Mouse (Mus musculus): Measurements from ENCODE around the gene Vmn2r108. TPM values are rescaled to one million over a fixed set of nuclear protein-coding genes. Genes with fewer than 3 reads are reported as not detected.

Gene Vmn2r108
- polyA plus RNA-seq (2014; fragmentation: Illumina TruSeq; extraction: RNeasy Lipid Tissue Mini Kit (QIAGEN cat#74804); ENCODE audit: low read depth, low replicate concordance) = not detected

GRCm38 (mm10) chr17:20481231-20481630, at the start of gene Vmn2r108:
Gene Vmn2r108, minus strand, starts transcription at chr17:20481331.

GRCm38 (mm10) chr17:20497858-20498257, 16.7 kb upstream of the Vmn2r108 start, which contains the start of gene Vmn1r225:
Gene Vmn1r225, plus strand, starts transcription at chr17:20498158.

GRCm38 (mm10) chr17:20413846-20414245, 67.3 kb downstream of the Vmn2r108 start, which contains the start of gene Vmn1r224:
Gene Vmn1r224, plus strand, starts transcription at chr17:20414146.

Other genes starting within 250 kb of the Vmn2r108 start
- gene Vmn2r105, start 246.3 kb downstream of the Vmn2r108 start, polyA plus RNA-seq (2014; fragmentation: Illumina TruSeq; extraction: RNeasy Lipid Tissue Mini Kit (QIAGEN cat#74804); ENCODE audit: low read depth, low replicate concordance) = not detected
- not detected for gene Vmn2r106, start 195.8 kb downstream of the Vmn2r108 start, polyA plus RNA-seq (2014; fragmentation: Illumina TruSeq; extraction: RNeasy Lipid Tissue Mini Kit (QIAGEN cat#74804); ENCODE audit: low read depth, low replicate concordance)
- not detected for gene Vmn2r107, start 136.1 kb downstream of the Vmn2r108 start, polyA plus RNA-seq (2014; fragmentation: Illumina TruSeq; extraction: RNeasy Lipid Tissue Mini Kit (QIAGEN cat#74804); ENCODE audit: low read depth, low replicate concordance)
- gene Vmn1r224, start 67.2 kb downstream of the Vmn2r108 start, polyA plus RNA-seq (2014; fragmentation: Illumina TruSeq; extraction: RNeasy Lipid Tissue Mini Kit (QIAGEN cat#74804); ENCODE audit: low read depth, low replicate concordance) = not detected
- not detected for gene Vmn1r225, start 16.8 kb upstream of the Vmn2r108 start, polyA plus RNA-seq (2014; fragmentation: Illumina TruSeq; extraction: RNeasy Lipid Tissue Mini Kit (QIAGEN cat#74804); ENCODE audit: low read depth, low replicate concordance)
- not detected for gene Vmn2r109, start 83.4 kb upstream of the Vmn2r108 start, polyA plus RNA-seq (2014; fragmentation: Illumina TruSeq; extraction: RNeasy Lipid Tissue Mini Kit (QIAGEN cat#74804); ENCODE audit: low read depth, low replicate concordance)
- gene Vmn2r110, start 115.1 kb upstream of the Vmn2r108 start, polyA plus RNA-seq (2014; fragmentation: Illumina TruSeq; extraction: RNeasy Lipid Tissue Mini Kit (QIAGEN cat#74804); ENCODE audit: low read depth, low replicate concordance) = not detected
- gene Fpr-rs3, start 143.5 kb upstream of the Vmn2r108 start, polyA plus RNA-seq (2014; fragmentation: Illumina TruSeq; extraction: RNeasy Lipid Tissue Mini Kit (QIAGEN cat#74804); ENCODE audit: low read depth, low replicate concordance) = not detected
- gene Vmn1r226, start 201.5 kb upstream of the Vmn2r108 start, polyA plus RNA-seq (2014; fragmentation: Illumina TruSeq; extraction: RNeasy Lipid Tissue Mini Kit (QIAGEN cat#74804); ENCODE audit: low read depth, low replicate concordance) = not detected
- not detected for gene Vmn1r227, start 248.5 kb upstream of the Vmn2r108 start, polyA plus RNA-seq (2014; fragmentation: Illumina TruSeq; extraction: RNeasy Lipid Tissue Mini Kit (QIAGEN cat#74804); ENCODE audit: low read depth, low replicate concordance)

Measured in liver, adult 10 weeks (tissue).